Mouse (Mus musculus): ENCODE measurements around the gene Pnrc2. TPM values are rescaled to one million over a fixed set of nuclear protein-coding genes. Genes with fewer than 3 reads are reported as not detected.

The Pnrc2 gene
- polyA plus RNA-seq, 1 experiment from 2014 or later, result 205 TPM

- peaks cover 57% of the 10 kb centered on the region for H3K4me1 ChIP-seq
- H3K27me3 ChIP-seq (ENCODE audit: poor library complexity, severe bottlenecking), result no peaks in the 10 kb centered on the region
- WGBS, result 32% methylated on average over 7 of the region's 7 CpGs
- H3K27ac ChIP-seq, result peak overlapping the region; percentile 100
- peak overlapping the region; percentile 29; the same call in 1 of the 2 replicates for H3K4me3 ChIP-seq
- peaks cover 25% of the 10 kb centered on the region for H3K36me3 ChIP-seq (replicated peaks)
- no peak for DNase-seq (ENCODE audit: extremely low spot score, low spot score)
- no peaks in the 10 kb centered on the region for H3K9me3 ChIP-seq
Measured at GRCm38 (mm10) chr4:135875546-135875945, 1.9 kb upstream of the Pnrc2 start.

- 81% methylated on average over 10 of the region's 10 CpGs for WGBS
- H3K4me1 ChIP-seq, result peaks cover 60% of the 10 kb centered on the region
- no peaks in the 10 kb centered on the region for H3K9me3 ChIP-seq
- peaks cover 31% of the 10 kb centered on the region for H3K36me3 ChIP-seq (replicated peaks)
- DNase-seq (ENCODE audit: extremely low spot score, low spot score), result no peak
- H3K27me3 ChIP-seq (ENCODE audit: poor library complexity, severe bottlenecking), result no peaks in the 10 kb centered on the region
- H3K27ac ChIP-seq, result peak overlapping the region; percentile 100
- peak overlapping the region; percentile 85 for H3K4me3 ChIP-seq
Measured at GRCm38 (mm10) chr4:135874564-135875535, 1.2 kb upstream of the Pnrc2 start.

- Histone ChIP-seq H3K9me3 (no peaks in the 10 kb centered on the region), H3K4me1 (peaks cover 65% of the 10 kb centered on the region), H3K27me3 (ENCODE audit: poor library complexity, severe bottlenecking) (no peaks in the 10 kb centered on the region), H3K36me3 (replicated peaks) (peaks cover 44% of the 10 kb centered on the region), H3K27ac (peak overlapping the region; percentile 100), H3K4me3 (peak overlapping the region; percentile 85)
- DNase-seq (ENCODE audit: extremely low spot score, low spot score), result no peak
- 14% methylated on average over 17 of the region's 17 CpGs for WGBS
Measured at GRCm38 (mm10) chr4:135872589-135873391, 860 bp downstream of the Pnrc2 start.

- DNase-seq (ENCODE audit: extremely low spot score, low spot score), result no peak
- Histone ChIP-seq H3K36me3 (replicated peaks) (peaks cover 48% of the 10 kb centered on the region), H3K27me3 (ENCODE audit: poor library complexity, severe bottlenecking) (no peaks in the 10 kb centered on the region), H3K27ac (peak overlapping the region; percentile 100), H3K4me3 (peak overlapping the region; percentile 85), H3K4me1 (peaks cover 63% of the 10 kb centered on the region), H3K9me3 (no peaks in the 10 kb centered on the region)
- WGBS, result 75% methylated on average over 3 of the region's 3 CpGs
Measured at GRCm38 (mm10) chr4:135872015-135872414, 1.6 kb downstream of the Pnrc2 start.

- Histone ChIP-seq H3K27me3 (ENCODE audit: poor library complexity, severe bottlenecking) (no peaks in the 10 kb centered on the region), H3K9me3 (no peaks in the 10 kb centered on the region), H3K36me3 (replicated peaks) (peaks cover 63% of the 10 kb centered on the region), H3K4me3 (peak overlapping the region; percentile 85), H3K27ac (no peak overlapping the region), H3K4me1 (peaks cover 47% of the 10 kb centered on the region)
- 58% methylated on average over 2 of the region's 2 CpGs for WGBS
- DNase-seq (ENCODE audit: extremely low spot score, low spot score), result no peak
Measured at GRCm38 (mm10) chr4:135870227-135871023, 3.2 kb downstream of the Pnrc2 start.

- Histone ChIP-seq H3K4me3 (no peak overlapping the region), H3K9me3 (no peaks in the 10 kb centered on the region), H3K27ac (no peak overlapping the region), H3K36me3 (replicated peaks) (peaks cover 71% of the 10 kb centered on the region), H3K27me3 (ENCODE audit: poor library complexity, severe bottlenecking) (no peaks in the 10 kb centered on the region), H3K4me1 (peaks cover 33% of the 10 kb centered on the region)
- DNase-seq (ENCODE audit: extremely low spot score, low spot score), result no peak
- 84% methylated on average over 2 of the region's 2 CpGs for WGBS
Measured at GRCm38 (mm10) chr4:135868996-135869395, 4.7 kb downstream of the Pnrc2 start.

GRCm38 (mm10) chr4:135857597-135858186, 16.0 kb downstream of the Pnrc2 start:
- no peak for DNase-seq (ENCODE audit: extremely low spot score, low spot score)
- Histone ChIP-seq H3K9me3 (no peaks in the 10 kb centered on the region), H3K4me3 (peak overlapping the region; percentile 91), H3K27ac (peak overlapping the region; percentile 100), H3K4me1 (peaks cover 50% of the 10 kb centered on the region), H3K36me3 (replicated peaks) (peaks cover 40% of the 10 kb centered on the region), H3K27me3 (ENCODE audit: poor library complexity, severe bottlenecking) (no peaks in the 10 kb centered on the region)
- WGBS, result 17% methylated on average over 7 of the region's 7 CpGs

GRCm38 (mm10) chr4:135856223-135857091, 17.2 kb downstream of the Pnrc2 start:
- under 1% methylated on average over 84 of the region's 91 CpGs for WGBS
- peaks cover 50% of the 10 kb centered on the region for H3K4me1 ChIP-seq
- DNase-seq (ENCODE audit: extremely low spot score, low spot score), result peak; percentile 78
- H3K9me3 ChIP-seq, result no peaks in the 10 kb centered on the region
- H3K36me3 ChIP-seq (replicated peaks), result peaks cover 28% of the 10 kb centered on the region
- H3K27me3 ChIP-seq (ENCODE audit: poor library complexity, severe bottlenecking), result no peaks in the 10 kb centered on the region
- peak overlapping the region; percentile 91 for H3K4me3 ChIP-seq
- peak overlapping the region; percentile 100 for H3K27ac ChIP-seq

- Histone ChIP-seq H3K4me1 (peaks cover 56% of the 10 kb centered on the region), H3K4me3 (peak within 1 kb of the TSS; percentile 91), H3K27me3 (ENCODE audit: poor library complexity, severe bottlenecking) (no peaks in the 10 kb centered on the region), H3K36me3 (replicated peaks) (peaks cover 21% of the 10 kb centered on the region), H3K27ac (peak within 1 kb of the TSS; percentile 100), H3K9me3 (no peaks in the 10 kb centered on the region)
- under 1% methylated on average over 67 of the region's 67 CpGs for WGBS
- DNase-seq (ENCODE audit: extremely low spot score, low spot score), result peak; percentile 98
Measured at GRCm38 (mm10) chr4:135855536-135856222, 18.0 kb downstream of the Pnrc2 start, which contains the start of gene Srsf10. Gene Srsf10, plus strand, starts transcription at chr4:135855747.

- WGBS, result 9% methylated on average over 6 of the region's 6 CpGs
- no peak for DNase-seq (ENCODE audit: extremely low spot score, low spot score)
- Histone ChIP-seq H3K27ac (peak overlapping the region; percentile 100), H3K9me3 (no peaks in the 10 kb centered on the region), H3K4me1 (peaks cover 60% of the 10 kb centered on the region), H3K36me3 (replicated peaks) (peaks cover 15% of the 10 kb centered on the region), H3K27me3 (ENCODE audit: poor library complexity, severe bottlenecking) (no peaks in the 10 kb centered on the region), H3K4me3 (peak overlapping the region; percentile 91)
Measured at GRCm38 (mm10) chr4:135855080-135855479, 18.6 kb downstream of the Pnrc2 start.

GRCm38 (mm10) chr4:135854630-135855029, 19.0 kb downstream of the Pnrc2 start:
- peak overlapping the region; percentile 91 for H3K4me3 ChIP-seq
- H3K9me3 ChIP-seq, result no peaks in the 10 kb centered on the region
- no peaks in the 10 kb centered on the region for H3K27me3 ChIP-seq (ENCODE audit: poor library complexity, severe bottlenecking)
- peaks cover 58% of the 10 kb centered on the region for H3K4me1 ChIP-seq
- H3K36me3 ChIP-seq (replicated peaks), result peaks cover 11% of the 10 kb centered on the region
- no peak for DNase-seq (ENCODE audit: extremely low spot score, low spot score)
- peak overlapping the region; percentile 100 for H3K27ac ChIP-seq
- WGBS, result 76% methylated on average over 11 of the region's 11 CpGs
